ENCODE assay signal across 8 mouse cellular contexts in genomic region chr19:5649298-5649741, GRCm38 (mm10). TPM values are rescaled to one million over a fixed set of nuclear protein-coding genes. Genes with fewer than 3 reads are reported as not detected.
DNase-seq lines count a peak whose midpoint lies in the region; ATAC-seq and TF ChIP-seq lines count a peak whose summit lies in the region.

No protein-coding gene starts in this region.

- H3K9me3 ChIP-seq in erythroblast, embryonic 14.5 days (ENCODE audit: control insufficient read depth, low read length), result peaks cover 5% of the 10 kb centered on the region
- H3K9me3 ChIP-seq in intestine, embryonic 16.5 days (ENCODE audit: control insufficient read depth, low read length), result no peaks in the 10 kb centered on the region
- no peaks in the 10 kb centered on the region for H3K9me3 ChIP-seq in lung, postnatal 0 days (ENCODE audit: low read length)

- intact Hi-C loops in left cerebral cortex, postnatal 10 days (cut with DNase I), result no loop called here

- H3K4me3 ChIP-seq in erythroblast, embryonic 14.5 days (replicated peaks), result peak overlapping the region; percentile 54
- peak overlapping the region; percentile 40 for H3K4me3 ChIP-seq in intestine, embryonic 16.5 days (ENCODE audit: low read length)
- H3K4me3 ChIP-seq in lung, postnatal 0 days (ENCODE audit: low read depth, low read length), result no peak overlapping the region
- peak overlapping the region; percentile 35 for H3K4me3 ChIP-seq in small intestine, adult 2 months (ENCODE audit: low read depth, low read length)

- peak overlapping the region; percentile 57 for H3K4me2 ChIP-seq in intestine, embryonic 16.5 days (ENCODE audit: low read depth, low read length)
- peak overlapping the region; percentile 50 for H3K4me2 ChIP-seq in lung, postnatal 0 days (replicated peaks; ENCODE audit: low read depth, low read length)

- no peak for TF ChIP-seq POLR2A in small intestine, adult 2 months (IDR thresholded peaks at IDR 0.05; ENCODE audit: low read depth, low read length)

- no peak for TF ChIP-seq CTCF in lung, postnatal 0 days (IDR thresholded peaks at IDR 0.05)
- no peak for TF ChIP-seq CTCF in small intestine, adult 2 months (IDR thresholded peaks at IDR 0.05; ENCODE audit: extremely low read depth, insufficient read length, insufficient replicate concordance, low read depth, low read length)

- no peak for TF ChIP-seq EP300 in lung, postnatal 0 days (IDR thresholded peaks at IDR 0.05)

- peaks cover 93% of the 10 kb centered on the region for H3K36me3 ChIP-seq in erythroblast, embryonic 14.5 days (ENCODE audit: control insufficient read depth)
- H3K36me3 ChIP-seq in intestine, embryonic 16.5 days (ENCODE audit: control insufficient read depth, insufficient read depth, low read length), result peaks cover 22% of the 10 kb centered on the region
- H3K36me3 ChIP-seq in lung, postnatal 0 days (ENCODE audit: insufficient read depth, low read length), result peaks cover 52% of the 10 kb centered on the region
- peaks cover 32% of the 10 kb centered on the region for H3K36me3 ChIP-seq in small intestine, adult 2 months (ENCODE audit: control insufficient read depth, insufficient read depth, low read length)

- 64% methylated on average over 6 of the region's 6 CpGs for WGBS in intestine, embryonic 16.5 days
- 65% methylated on average over 6 of the region's 6 CpGs for WGBS in lung, postnatal 0 days
- WGBS in small intestine, adult 2 months, result 55% methylated on average over 6 of the region's 6 CpGs

- no peaks in the 10 kb centered on the region; the same call in 1 of the 2 replicates for H3K27me3 ChIP-seq in erythroblast, embryonic 14.5 days (ENCODE audit: control insufficient read depth)
- no peaks in the 10 kb centered on the region for H3K27me3 ChIP-seq in intestine, embryonic 16.5 days (replicated peaks; ENCODE audit: control insufficient read depth, insufficient read depth, low read length)
- H3K27me3 ChIP-seq in lung, postnatal 0 days (replicated peaks; ENCODE audit: insufficient read depth, low read length), result no peaks in the 10 kb centered on the region
- no peaks in the 10 kb centered on the region for H3K27me3 ChIP-seq in small intestine, adult 2 months (ENCODE audit: control insufficient read depth, insufficient read depth, low read length)

- peak; percentile 98 for DNase-seq in heart, adult 11 months
- DNase-seq in lung, postnatal 0 days (ENCODE audit: low spot score), result peak; percentile 60
- no peak for DNase-seq in left cerebral cortex, postnatal 10 days (ENCODE audit: extremely low spot score in 1 of 2, low spot score in 2 of 2)
- DNase-seq in embryo, embryonic 11 days, result no peak

- H3K27ac ChIP-seq in intestine, embryonic 16.5 days (ENCODE audit: low read length), result peak overlapping the region; percentile 79
- H3K27ac ChIP-seq in lung, postnatal 0 days (ENCODE audit: low read length), result peak overlapping the region; percentile 87
- H3K27ac ChIP-seq in small intestine, adult 2 months (ENCODE audit: insufficient read depth, low read depth, low read length), result peak overlapping the region; percentile 36; the same call in 1 of the 2 replicates

- peak overlapping the region; percentile 57 for H3K9ac ChIP-seq in intestine, embryonic 16.5 days (ENCODE audit: low read depth, low read length)
- H3K9ac ChIP-seq in lung, postnatal 0 days (replicated peaks; ENCODE audit: low read depth), result no peak overlapping the region

- peaks cover 49% of the 10 kb centered on the region for H3K4me1 ChIP-seq in erythroblast, embryonic 14.5 days (ENCODE audit: control insufficient read depth)
- H3K4me1 ChIP-seq in intestine, embryonic 16.5 days (ENCODE audit: control insufficient read depth, insufficient read depth, low read length), result peaks cover 17% of the 10 kb centered on the region
- peaks cover 3% of the 10 kb centered on the region; the same call in 1 of the 2 replicates for H3K4me1 ChIP-seq in lung, postnatal 0 days (ENCODE audit: insufficient read depth, low read depth, low read length)
- H3K4me1 ChIP-seq in small intestine, adult 2 months (ENCODE audit: control insufficient read depth, insufficient read depth, insufficient read length, low read length), result peaks cover 11% of the 10 kb centered on the region

- no peak for ATAC-seq in erythroblast, adult 5-6 weeks (replicated peaks; ENCODE audit: low FRiP score, poor library complexity, severe bottlenecking)
- ATAC-seq in intestine, embryonic 16.5 days, result no peak
- ATAC-seq in lung, postnatal 0 days, result peak; percentile 30

RNA-seq across cellular contexts. Expression of gene Rela, which starts 12.0 kb away (rescaled TPM):
- polyA plus RNA-seq in erythroblast, embryonic 14.5 days (2012), result 4.1 and 6.0 TPM in 2 replicates
- 13.1 and 25.1 TPM in 2 replicates for total RNA-seq in erythroblast, adult 5-6 weeks (2015; ENCODE audit: low replicate concordance)
- total RNA-seq in erythroblast, adult 5-6 weeks (2017; ENCODE audit: low replicate concordance), result 15.5 and 22.0 TPM in 2 replicates
- polyA plus RNA-seq in intestine, embryonic 16.5 days (2015; fragmentation: Nextera tagmentation; extraction: Ambion mirVana), result 43.2 and 43.9 TPM in 2 replicates
- polyA plus RNA-seq in lung, postnatal 0 days (2015; fragmentation: Nextera tagmentation; extraction: Ambion mirVana), result 50.1 and 51.5 TPM in 2 replicates
- polyA plus RNA-seq in small intestine, adult 2 months (2012; rRNA removed), result 35.8 and 61.0 TPM in 2 replicates
- 10 to 100 TPM; 21.3 to 21.9 TPM for total RNA-seq in left cerebral cortex, postnatal 10 days (2021)

RNA-seq across cellular contexts. Expression of gene Sipa1, which starts 14.2 kb away (rescaled TPM):
- 63.2 and 69.8 TPM in 2 replicates for polyA plus RNA-seq in erythroblast, embryonic 14.5 days (2012)
- total RNA-seq in erythroblast, adult 5-6 weeks (2015; ENCODE audit: low replicate concordance), result 20.5 and 36.9 TPM in 2 replicates
- total RNA-seq in erythroblast, adult 5-6 weeks (2017; ENCODE audit: low replicate concordance), result 27.4 and 90.3 TPM in 2 replicates
- 15.8 and 20.8 TPM in 2 replicates for polyA plus RNA-seq in intestine, embryonic 16.5 days (2015; fragmentation: Nextera tagmentation; extraction: Ambion mirVana)
- 32.6 and 38.2 TPM in 2 replicates for polyA plus RNA-seq in lung, postnatal 0 days (2015; fragmentation: Nextera tagmentation; extraction: Ambion mirVana)
- 35.1 and 54.0 TPM in 2 replicates for polyA plus RNA-seq in small intestine, adult 2 months (2012; rRNA removed)
- 10 to 100 TPM; 24.6 to 26.5 TPM for total RNA-seq in left cerebral cortex, postnatal 10 days (2021)

RNA-seq across cellular contexts. Expression of gene Map3k11, which starts 39.2 kb away (rescaled TPM):
- 18.5 and 20.2 TPM in 2 replicates for polyA plus RNA-seq in erythroblast, embryonic 14.5 days (2012)
- total RNA-seq in erythroblast, adult 5-6 weeks (2015; ENCODE audit: low replicate concordance), result 5.0 and 7.3 TPM in 2 replicates
- total RNA-seq in erythroblast, adult 5-6 weeks (2017; ENCODE audit: low replicate concordance), result 8.4 and 11.2 TPM in 2 replicates
- 28.7 and 33.7 TPM in 2 replicates for polyA plus RNA-seq in intestine, embryonic 16.5 days (2015; fragmentation: Nextera tagmentation; extraction: Ambion mirVana)
- 36.8 and 36.9 TPM in 2 replicates for polyA plus RNA-seq in lung, postnatal 0 days (2015; fragmentation: Nextera tagmentation; extraction: Ambion mirVana)
- polyA plus RNA-seq in small intestine, adult 2 months (2012; rRNA removed), result 65.8 and 169 TPM in 2 replicates
- 10 to 100 TPM; 11.9 to 14.3 TPM for total RNA-seq in left cerebral cortex, postnatal 10 days (2021)

RNA-seq across cellular contexts. Expression of gene Kat5, which starts 39.3 kb away (rescaled TPM):
- polyA plus RNA-seq in erythroblast, embryonic 14.5 days (2012), result 6.0 and 7.0 TPM in 2 replicates
- total RNA-seq in erythroblast, adult 5-6 weeks (2015; ENCODE audit: low replicate concordance), result 8.2 and 11.3 TPM in 2 replicates
- 22.0 and 28.9 TPM in 2 replicates for total RNA-seq in erythroblast, adult 5-6 weeks (2017; ENCODE audit: low replicate concordance)
- polyA plus RNA-seq in intestine, embryonic 16.5 days (2015; fragmentation: Nextera tagmentation; extraction: Ambion mirVana), result 40.2 and 40.9 TPM in 2 replicates
- polyA plus RNA-seq in lung, postnatal 0 days (2015; fragmentation: Nextera tagmentation; extraction: Ambion mirVana), result 51.1 and 51.9 TPM in 2 replicates
- 19.0 and 40.4 TPM in 2 replicates for polyA plus RNA-seq in small intestine, adult 2 months (2012; rRNA removed)
- 10 to 100 TPM; 70.9 to 79.7 TPM for total RNA-seq in left cerebral cortex, postnatal 10 days (2021)

RNA-seq across cellular contexts. Expression of gene Pcnx3, which starts 39.4 kb away (rescaled TPM):
- polyA plus RNA-seq in erythroblast, embryonic 14.5 days (2012), result 43.8 and 46.7 TPM in 2 replicates
- 10.7 and 16.3 TPM in 2 replicates for total RNA-seq in erythroblast, adult 5-6 weeks (2015; ENCODE audit: low replicate concordance)
- 14.8 and 20.3 TPM in 2 replicates for total RNA-seq in erythroblast, adult 5-6 weeks (2017; ENCODE audit: low replicate concordance)
- polyA plus RNA-seq in intestine, embryonic 16.5 days (2015; fragmentation: Nextera tagmentation; extraction: Ambion mirVana), result 15.1 and 16.8 TPM in 2 replicates
- polyA plus RNA-seq in lung, postnatal 0 days (2015; fragmentation: Nextera tagmentation; extraction: Ambion mirVana), result 11.3 and 12.9 TPM in 2 replicates
- polyA plus RNA-seq in small intestine, adult 2 months (2012; rRNA removed), result 85.4 and 150 TPM in 2 replicates
- 10 to 100 TPM; 69.0 to 82.7 TPM for total RNA-seq in left cerebral cortex, postnatal 10 days (2021)

Comparison
In these comparisons a context has a peak if more than half of its experiments do, and no peak if none do; other contexts are left out.
1. DNase-seq: peak in heart, adult 11 months (single experiment) and lung, postnatal 0 days (single experiment); none in left cerebral cortex, postnatal 10 days (0 of 2) and embryo, embryonic 11 days (single experiment).
2. H3K27ac ChIP-seq: peak in every context shown above with its lines; median percentile 87 in lung, postnatal 0 days; 79 in intestine, embryonic 16.5 days; 36 in small intestine, adult 2 months.